Comparison of ENCODE assay signal across 8 mouse cellular contexts in the genomic region with DNA sequence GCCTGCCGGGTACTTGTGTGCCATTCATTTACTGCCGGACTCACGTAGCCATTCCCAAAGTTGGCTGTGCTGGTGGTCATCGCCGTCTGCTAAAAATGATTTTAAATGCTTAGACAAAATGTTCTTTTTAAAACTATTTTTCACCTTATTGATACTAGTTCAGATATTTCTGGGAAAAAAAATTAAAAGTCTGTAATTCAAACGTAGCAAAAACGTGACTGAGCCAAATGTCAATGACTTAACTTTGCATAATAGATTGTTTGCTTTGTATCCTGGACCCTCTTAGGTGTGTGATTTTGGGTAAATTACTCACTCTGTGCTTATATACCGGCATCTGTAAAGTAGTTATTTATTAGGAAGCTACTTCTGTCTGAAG. TPM values are rescaled to one million over a fixed set of nuclear protein-coding genes. Genes with fewer than 3 reads are reported as not detected.
DNase-seq lines count a peak whose midpoint lies in the region; ATAC-seq and TF ChIP-seq lines count a peak whose summit lies in the region.

No protein-coding gene starts in this region.

- no peak for TF ChIP-seq EP300 in lung, postnatal 0 days (IDR thresholded peaks at IDR 0.05)

- no peaks in the 10 kb centered on the region for H3K9me3 ChIP-seq in lung, postnatal 0 days (ENCODE audit: low read length)
- H3K9me3 ChIP-seq in forebrain, embryonic 10.5 days = no peaks in the 10 kb centered on the region
- H3K9me3 ChIP-seq in limb, embryonic 12.5 days = no peaks in the 10 kb centered on the region

- DNase-seq in lung, postnatal 0 days (ENCODE audit: low spot score) = no peak
- DNase-seq in lung, postnatal 14 days = no peak
- DNase-seq in forebrain, embryonic 10.5 days (ENCODE audit: extremely low spot score, low spot score) = no peak
- DNase-seq in cerebellum, adult 11-12 months = no peak
- no peak for DNase-seq in T-cell, adult 2 months (ENCODE audit: low spot score)

- no peak overlapping the region for H3K27ac ChIP-seq in lung, postnatal 0 days (ENCODE audit: low read length)
- peak overlapping the region; percentile 92 for H3K27ac ChIP-seq in forebrain, embryonic 10.5 days
- no peak overlapping the region for H3K27ac ChIP-seq in limb, embryonic 12.5 days
- no peak overlapping the region for H3K27ac ChIP-seq in olfactory bulb, adult 2 months (ENCODE audit: insufficient read depth, low read depth, low read length)

- TF ChIP-seq POLR2A in olfactory bulb, adult 2 months (IDR thresholded peaks at IDR 0.05; ENCODE audit: insufficient read depth, low read depth, low read length) = no peak

- peak overlapping the region; percentile 39; the same call in 1 of the 2 replicates for H3K9ac ChIP-seq in lung, postnatal 0 days (replicated peaks; ENCODE audit: low read depth)
- H3K9ac ChIP-seq in limb, embryonic 12.5 days (replicated peaks) = peak overlapping the region; percentile 77

- WGBS in lung, postnatal 0 days = 2% methylated on average over 8 of the region's 8 CpGs
- WGBS in forebrain, embryonic 10.5 days = 9% methylated on average over 8 of the region's 8 CpGs
- 4% methylated on average over 8 of the region's 8 CpGs for WGBS in limb, embryonic 12.5 days
- 14% methylated on average over 8 of the region's 8 CpGs for WGBS in olfactory bulb, adult 2 months

- no peak for TF ChIP-seq CTCF in lung, postnatal 0 days (IDR thresholded peaks at IDR 0.05)
- no peak for TF ChIP-seq CTCF in olfactory bulb, adult 2 months (IDR thresholded peaks at IDR 0.05; ENCODE audit: insufficient read depth, low read depth, low read length)

- peak overlapping the region; percentile 55 for H3K4me3 ChIP-seq in lung, postnatal 0 days (ENCODE audit: low read depth, low read length)
- H3K4me3 ChIP-seq in forebrain, embryonic 10.5 days = peak overlapping the region; percentile 77
- peak overlapping the region; percentile 74 for H3K4me3 ChIP-seq in limb, embryonic 12.5 days (replicated peaks)
- peak overlapping the region; percentile 49 for H3K4me3 ChIP-seq in olfactory bulb, adult 2 months (ENCODE audit: insufficient read depth, low read depth, low read length)

- no peaks in the 10 kb centered on the region for H3K27me3 ChIP-seq in lung, postnatal 0 days (replicated peaks; ENCODE audit: insufficient read depth, low read length)
- no peaks in the 10 kb centered on the region for H3K27me3 ChIP-seq in forebrain, embryonic 10.5 days (ENCODE audit: poor library complexity, severe bottlenecking)
- H3K27me3 ChIP-seq in limb, embryonic 12.5 days = no peaks in the 10 kb centered on the region

- peak overlapping the region; percentile 66 for H3K4me2 ChIP-seq in lung, postnatal 0 days (replicated peaks; ENCODE audit: low read depth, low read length)
- H3K4me2 ChIP-seq in limb, embryonic 12.5 days = peak overlapping the region; percentile 65

- peaks cover 14% of the 10 kb centered on the region; the same call in 1 of the 2 replicates for H3K36me3 ChIP-seq in lung, postnatal 0 days (ENCODE audit: insufficient read depth, low read length)
- peaks cover 30% of the 10 kb centered on the region for H3K36me3 ChIP-seq in forebrain, embryonic 10.5 days (replicated peaks)
- peaks cover 26% of the 10 kb centered on the region for H3K36me3 ChIP-seq in limb, embryonic 12.5 days

- no peak for ATAC-seq in lung, postnatal 0 days
- no peak for ATAC-seq in limb, embryonic 12.5 days (ENCODE audit: insufficient number of reproducible peaks, insufficient read depth, low FRiP score, low TSS enrichment, low read depth)
- no peak for ATAC-seq in activated CD4-positive, CD25-positive, alpha-beta regulatory T cell, adult 4 months

- no peaks in the 10 kb centered on the region for H3K4me1 ChIP-seq in lung, postnatal 0 days (ENCODE audit: insufficient read depth, low read depth, low read length)
- H3K4me1 ChIP-seq in forebrain, embryonic 10.5 days = peaks cover 26% of the 10 kb centered on the region
- H3K4me1 ChIP-seq in limb, embryonic 12.5 days (replicated peaks) = peaks cover 8% of the 10 kb centered on the region
- peaks cover 5% of the 10 kb centered on the region for H3K4me1 ChIP-seq in olfactory bulb, adult 2 months (ENCODE audit: control insufficient read depth, insufficient read depth, low read length)

RNA-seq across cellular contexts. Expression of a gene that starts 0.5 kb away (rescaled TPM):
- 29.4 and 30.7 TPM in 2 replicates for polyA plus RNA-seq in lung, postnatal 0 days (2015; fragmentation: Nextera tagmentation; extraction: Ambion mirVana)
- 67.2 and 69.5 TPM in 2 replicates for polyA plus RNA-seq in forebrain, embryonic 10.5 days (2016; fragmentation: Nextera tagmentation; extraction: Ambion mirVana)
- 63.0 and 64.4 TPM in 2 replicates for polyA plus RNA-seq in limb, embryonic 12.5 days (2016; fragmentation: Nextera tagmentation; extraction: Ambion mirVana)
- polyA plus RNA-seq in olfactory bulb, adult 2 months (2012; ENCODE audit: insufficient read depth, insufficient read length, low replicate concordance, missing spikeins) = not detected in 2 replicates
- polyA plus RNA-seq in activated CD4-positive, CD25-positive, alpha-beta regulatory T cell, adult 4 months (2017; shearing (Covaris generic)) = 100 to 1,000 TPM in 1 of 2 experiments, 10 to 100 TPM in 1; 94.1 to 113 TPM

RNA-seq across cellular contexts. Expression of a gene that starts 20.0 kb away (rescaled TPM):
- 68.5 and 74.9 TPM in 2 replicates for polyA plus RNA-seq in lung, postnatal 0 days (2015; fragmentation: Nextera tagmentation; extraction: Ambion mirVana)
- polyA plus RNA-seq in forebrain, embryonic 10.5 days (2016; fragmentation: Nextera tagmentation; extraction: Ambion mirVana) = 240 and 241 TPM in 2 replicates
- polyA plus RNA-seq in limb, embryonic 12.5 days (2016; fragmentation: Nextera tagmentation; extraction: Ambion mirVana) = 204 and 205 TPM in 2 replicates
- not detected in 2 replicates for polyA plus RNA-seq in olfactory bulb, adult 2 months (2012; ENCODE audit: insufficient read depth, insufficient read length, low replicate concordance, missing spikeins)
- 10 to 100 TPM; 33.4 to 40.0 TPM for polyA plus RNA-seq in activated CD4-positive, CD25-positive, alpha-beta regulatory T cell, adult 4 months (2017; shearing (Covaris generic))

Comparison
In these comparisons a context has a peak if more than half of its experiments do, and no peak if none do; other contexts are left out.
1. RNA of a gene that starts 0.5 kb away (polyA plus RNA-seq): 94.1 to 113 TPM in activated CD4-positive, CD25-positive, alpha-beta regulatory T cell, adult 4 months, 67.2 to 69.5 TPM in forebrain, embryonic 10.5 days, 63.0 to 64.4 TPM in limb, embryonic 12.5 days and 29.4 to 30.7 TPM in lung, postnatal 0 days; not detected in olfactory bulb, adult 2 months; every median in the first group is over 10 times any median in the second.
2. Peak in every context shown above with its lines, with median percentiles within 50 percentile points of each other: H3K4me3 ChIP-seq.